Mouse (Mus musculus) hematopoietic stem cell, adult 5-6 weeks (primary cell): ENCODE results near the gene Snx32. TPM values are rescaled to one million over a fixed set of nuclear protein-coding genes. Genes with fewer than 3 reads are reported as not detected.

Source experiments
- ATAC-seq, 2 experiments: fragments of 125-278 bp in 1 of 2; replicated peaks in 1 of 2; 2 replicates each; pipeline ENCODE4 v1.8.0; 2016 to 2017; ENCODE audit warnings: inconsistent platforms in 2 of 2, mild to moderate bottlenecking in 2 of 2, moderate number of reproducible peaks in 2 of 2, low read depth in 1 of 2, moderate TSS enrichment in 1 of 2; ENCODE audit not compliant: low FRiP score in 2 of 2, poor library complexity in 2 of 2, severe bottlenecking in 2 of 2, insufficient read depth in 1 of 2, low TSS enrichment in 1 of 2
- total RNA-seq: library from RNA; stranded (forward); fragments of 172-1452, 232-1000 nt; gene quantifications from 2 replicates; pipeline ENCODE4 v1.2.3, GENCODE M21; 2017

Gene Snx32
- total RNA-seq, 1 experiment from 2014 or later, result 3.2 TPM

DNA sequence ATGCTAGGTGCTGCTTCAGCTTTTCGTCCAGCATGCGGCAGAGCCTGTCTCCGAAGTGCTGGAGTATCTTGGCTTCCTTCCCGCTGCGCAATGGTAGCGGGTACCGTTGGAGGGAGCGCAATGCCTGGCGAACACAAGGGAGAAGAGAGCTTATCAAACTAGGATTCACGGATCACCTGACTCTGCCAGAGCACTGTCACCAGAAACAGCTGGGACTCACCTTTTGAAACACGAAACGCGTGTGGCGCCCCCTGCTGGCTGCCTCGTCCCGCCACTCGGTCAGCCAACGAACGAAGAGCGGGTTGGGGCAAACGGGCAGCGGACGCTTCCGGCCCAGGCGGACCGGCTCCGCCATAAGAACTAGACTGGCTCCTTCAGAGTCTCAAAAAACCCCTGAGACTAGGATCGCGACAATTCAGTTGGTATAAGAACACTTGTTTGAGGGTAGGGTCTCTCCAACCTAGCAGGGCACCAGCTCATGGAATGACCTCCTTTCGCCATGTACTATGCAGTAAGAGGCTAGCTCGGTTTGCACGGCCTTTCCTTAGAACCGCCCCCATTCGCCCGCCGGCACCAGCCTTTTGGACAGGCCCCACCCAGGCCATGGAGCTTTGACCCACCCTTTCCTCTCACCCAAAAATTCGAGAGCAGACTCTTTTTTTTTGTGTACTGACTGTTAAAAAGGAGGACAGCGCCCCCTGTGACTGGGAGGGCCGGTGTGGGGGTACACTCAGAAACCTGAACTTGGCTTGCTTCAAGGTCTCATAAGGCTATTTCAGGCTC lies 22.4 kb downstream of the Snx32 start, which contains the start of gene Mus81:
Gene Mus81 (minus strand): TSS at position 635 of the 783 bp plus-strand sequence.
- peak; percentile 37 to 54 for ATAC-seq

DNA sequence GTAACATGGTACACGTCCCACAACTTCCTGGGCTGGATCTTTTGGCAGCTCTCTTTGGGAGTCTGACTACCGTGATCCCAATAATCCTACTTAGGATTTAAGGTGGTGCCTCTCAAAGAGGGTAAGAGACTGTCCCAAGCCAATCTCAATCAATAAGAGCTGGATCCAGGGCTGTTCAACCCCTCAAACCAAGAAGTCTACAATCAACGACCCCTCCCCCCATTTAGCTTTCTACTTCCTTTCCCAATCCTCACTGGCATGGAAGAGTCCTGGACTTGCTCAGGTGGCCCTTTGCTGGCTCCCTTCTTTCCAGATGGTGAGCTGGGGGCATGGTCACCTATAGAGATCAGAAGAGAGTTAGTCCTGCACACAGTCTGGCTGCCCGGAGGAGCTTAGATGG lies 23.6 kb downstream of the Snx32 start:
- no peak for ATAC-seq

DNA sequence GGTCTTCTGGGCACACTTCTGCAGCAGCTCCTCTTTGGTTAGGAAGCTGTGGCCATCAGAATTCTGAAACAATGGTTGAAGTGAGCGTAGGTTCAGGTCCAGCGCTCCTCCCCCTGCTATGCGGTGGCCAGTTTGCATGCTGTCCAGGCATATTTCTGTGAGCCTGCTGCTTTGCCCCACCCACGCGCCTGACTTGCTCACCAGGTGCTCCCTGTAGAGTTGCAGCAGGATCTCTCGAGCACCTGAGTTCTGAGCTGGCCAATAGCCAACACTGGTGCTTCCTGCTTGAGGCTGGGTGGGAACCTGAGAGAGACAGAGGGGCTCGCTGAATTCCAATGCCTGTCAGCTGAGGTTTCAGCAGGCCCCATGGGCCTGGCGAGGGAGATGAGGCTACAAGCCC lies 24.1 kb downstream of the Snx32 start:
- no peak for ATAC-seq

DNA sequence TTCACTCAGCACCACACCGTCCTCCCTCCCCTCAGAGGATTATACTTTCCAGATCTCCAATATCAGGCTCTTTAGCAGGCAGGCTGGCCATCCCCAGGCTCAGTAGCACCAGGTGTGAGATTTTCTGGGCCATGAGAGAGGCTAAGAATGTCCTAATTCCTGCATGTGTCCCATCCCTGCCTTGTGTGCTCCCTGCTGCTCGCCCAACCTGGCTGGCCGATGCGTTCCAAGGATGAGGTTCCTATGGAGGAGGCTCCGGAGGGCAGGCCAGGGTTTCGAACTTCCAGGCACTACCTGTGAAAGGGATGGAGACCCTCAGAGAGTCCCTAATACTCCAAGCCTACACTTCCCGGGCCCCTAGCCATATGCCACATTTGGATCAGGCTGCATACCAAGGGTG lies 24.5 kb downstream of the Snx32 start:
- no peak for ATAC-seq

DNA sequence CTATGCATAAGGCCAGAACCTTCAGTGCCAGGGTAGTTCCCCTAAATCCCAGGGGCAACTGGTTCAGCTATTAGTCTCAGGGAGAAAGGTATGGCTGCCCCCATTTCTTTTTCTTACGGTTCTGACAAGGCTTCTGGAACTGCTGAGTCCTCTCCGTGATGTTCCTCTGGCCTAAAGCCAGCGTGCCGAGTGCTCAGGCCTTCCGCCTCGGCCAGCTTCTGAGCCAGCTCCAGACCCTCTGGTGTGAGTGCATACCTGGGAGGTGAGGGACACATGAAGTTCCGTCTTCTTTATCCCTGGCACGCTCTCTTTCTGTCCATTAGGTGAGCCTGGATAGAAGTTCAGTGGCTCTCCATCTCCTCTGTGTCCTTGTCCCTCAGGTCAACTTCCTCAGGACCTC lies 25.0 kb downstream of the Snx32 start:
- ATAC-seq, result no peak

DNA sequence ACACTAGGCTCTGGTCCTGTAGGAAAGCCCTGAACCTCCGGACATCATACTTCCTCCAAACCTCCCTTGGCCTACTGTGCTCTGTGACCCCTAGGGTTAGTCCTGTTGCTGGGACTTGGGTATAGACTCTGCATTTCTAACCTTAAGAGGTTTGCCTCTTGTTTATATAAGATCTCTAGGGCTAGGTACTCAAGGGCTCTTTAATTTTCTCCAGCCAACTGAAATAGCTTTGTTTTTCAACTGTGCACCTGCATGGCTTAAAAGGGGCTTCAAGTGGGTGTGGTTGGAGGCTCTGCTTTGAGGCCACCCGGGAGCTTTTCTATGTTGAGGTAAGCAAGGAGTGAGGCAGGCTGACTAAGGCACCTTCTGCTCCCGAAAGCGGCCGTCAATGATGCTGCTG lies 25.8 kb downstream of the Snx32 start:
- no peak for ATAC-seq

DNA sequence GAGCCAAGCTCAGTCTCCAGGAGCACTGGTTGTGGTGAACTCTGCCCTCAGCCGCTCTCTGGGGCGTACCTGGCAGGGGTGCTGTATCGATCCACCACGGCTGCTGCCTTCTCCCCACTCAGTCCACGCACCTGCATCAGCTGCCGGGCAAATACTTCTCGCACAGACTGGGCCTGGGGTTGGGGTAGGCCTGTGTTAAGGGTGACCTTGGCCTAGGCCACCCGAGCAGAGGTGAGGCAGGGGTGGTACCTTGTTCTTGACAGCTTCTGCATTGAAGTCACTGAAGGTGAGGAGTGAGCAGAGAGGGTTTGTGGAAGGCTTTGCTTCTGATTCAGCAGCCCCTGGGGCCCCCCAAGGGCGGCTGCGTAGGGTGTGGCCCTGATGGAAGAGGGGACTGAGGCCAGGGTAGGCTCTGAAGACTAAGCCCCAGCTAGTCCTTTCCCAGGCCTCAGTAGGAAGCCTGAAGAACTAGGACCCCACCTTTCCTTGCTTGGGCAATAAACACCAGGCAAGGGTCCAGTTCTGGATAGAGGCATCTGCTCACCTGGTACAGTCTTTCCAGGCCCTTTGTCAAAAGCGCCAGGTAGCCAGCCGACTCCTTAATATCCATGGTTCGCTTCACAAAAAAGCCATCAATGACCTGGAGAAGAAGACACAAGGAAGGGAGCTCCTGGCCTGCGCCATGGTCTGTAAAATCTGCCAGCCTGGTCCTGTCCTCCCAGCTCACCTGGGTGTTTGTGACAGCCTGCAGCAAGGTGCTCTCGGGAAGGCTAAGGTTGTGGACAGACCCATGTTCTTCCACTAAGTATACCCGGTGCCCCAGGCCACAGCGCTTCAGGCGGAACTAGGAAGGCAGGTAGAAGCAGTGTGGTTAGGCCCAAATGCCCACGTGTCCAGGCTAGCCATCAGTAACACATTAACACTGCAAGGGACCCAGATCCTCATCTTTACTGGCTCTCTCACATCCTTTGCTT lies 26.7 kb downstream of the Snx32 start:
- no peak for ATAC-seq

DNA sequence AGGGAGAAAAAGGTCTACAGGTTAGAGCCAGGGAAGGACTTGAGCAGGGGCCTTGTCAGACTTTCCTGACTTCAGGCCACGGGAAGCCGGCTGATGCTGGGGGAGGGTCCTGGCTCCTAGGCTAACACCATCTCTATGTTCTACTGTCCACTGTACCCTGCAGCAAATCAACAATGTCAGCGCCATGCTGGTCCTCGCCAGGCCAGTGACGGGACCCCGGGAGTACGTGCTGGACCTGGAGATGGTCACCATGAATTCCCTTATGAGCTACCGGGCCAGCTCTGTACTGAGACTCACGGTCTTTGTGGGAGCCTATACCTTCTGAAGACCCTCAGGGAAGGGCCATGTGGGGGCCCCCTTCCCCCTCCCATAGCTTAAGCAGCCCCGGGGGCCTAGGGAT lies 28.9 kb downstream of the Snx32 start:
- ATAC-seq, result no peak

DNA sequence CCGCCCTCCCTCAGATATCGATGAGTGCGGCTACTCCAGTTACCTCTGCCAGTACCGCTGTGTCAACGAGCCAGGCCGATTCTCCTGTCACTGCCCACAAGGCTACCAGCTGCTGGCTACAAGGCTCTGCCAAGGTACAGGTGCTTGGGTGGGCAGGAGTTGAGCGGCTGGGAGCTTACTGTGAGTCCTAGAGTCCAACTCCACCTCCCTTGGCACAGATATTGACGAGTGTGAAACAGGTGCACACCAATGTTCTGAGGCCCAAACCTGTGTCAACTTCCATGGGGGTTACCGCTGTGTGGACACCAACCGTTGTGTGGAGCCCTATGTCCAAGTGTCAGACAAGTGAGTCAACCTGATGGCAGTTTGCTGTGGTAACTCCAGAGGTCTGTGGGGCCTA lies 30.3 kb downstream of the Snx32 start:
- ATAC-seq, result no peak

DNA sequence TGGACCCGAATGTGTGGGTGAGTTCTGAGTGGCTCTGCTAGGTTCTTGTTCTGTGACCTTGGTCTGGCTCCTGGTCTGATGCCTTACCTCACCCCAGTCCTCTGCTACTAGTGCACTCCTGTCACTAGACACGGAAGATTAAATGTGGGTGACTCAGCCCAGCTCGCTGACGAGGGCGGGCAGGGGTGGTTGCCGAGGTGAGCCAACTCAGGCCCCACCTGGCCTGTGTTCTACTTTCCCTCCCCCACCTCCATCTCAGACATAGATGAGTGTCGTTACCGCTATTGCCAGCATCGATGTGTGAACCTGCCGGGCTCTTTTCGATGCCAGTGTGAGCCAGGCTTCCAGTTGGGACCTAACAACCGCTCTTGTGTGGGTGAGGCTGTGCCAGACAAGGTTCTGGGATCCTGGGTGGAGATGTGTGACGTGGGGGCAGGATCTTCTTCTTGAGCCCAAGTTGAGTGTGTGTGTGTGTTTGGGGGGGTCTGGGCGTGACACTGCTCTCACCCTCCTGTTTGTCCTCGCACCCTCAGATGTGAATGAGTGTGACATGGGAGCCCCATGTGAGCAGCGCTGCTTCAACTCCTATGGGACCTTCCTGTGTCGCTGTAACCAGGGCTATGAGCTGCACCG lies 32.6 kb downstream of the Snx32 start:
- ATAC-seq, result no peak

DNA sequence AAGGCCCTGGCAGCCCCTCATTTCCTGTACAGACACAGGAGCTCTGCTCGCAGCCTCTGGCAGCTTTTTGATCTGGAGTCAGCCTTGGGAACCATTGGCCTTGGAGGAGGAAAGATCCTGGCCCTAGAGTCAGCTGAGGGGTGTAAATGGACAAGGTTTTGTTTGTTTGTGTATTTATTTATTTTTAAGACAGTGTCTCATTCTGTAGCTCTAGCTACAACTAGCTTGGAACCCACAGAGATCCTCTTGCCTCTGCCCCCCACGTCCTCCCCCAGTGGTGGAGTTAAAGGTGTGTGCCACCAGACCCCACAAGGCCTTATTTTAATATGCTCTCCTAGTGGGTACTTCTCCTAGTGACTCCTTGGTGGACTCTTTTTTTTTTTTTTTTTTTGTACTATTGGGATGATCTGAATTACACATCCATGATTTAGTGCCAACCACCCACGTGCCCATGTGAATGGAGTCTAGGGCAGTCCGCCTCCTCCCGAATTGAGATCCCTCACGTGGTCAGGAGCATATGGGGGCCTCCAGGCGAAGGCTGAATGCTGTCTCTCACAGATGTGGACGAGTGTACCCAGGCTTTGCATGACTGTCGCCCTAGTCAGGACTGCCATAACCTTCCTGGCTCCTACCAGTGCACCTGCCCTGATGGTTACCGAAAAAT lies 33.2 kb downstream of the Snx32 start:
- ATAC-seq, result no peak

DNA sequence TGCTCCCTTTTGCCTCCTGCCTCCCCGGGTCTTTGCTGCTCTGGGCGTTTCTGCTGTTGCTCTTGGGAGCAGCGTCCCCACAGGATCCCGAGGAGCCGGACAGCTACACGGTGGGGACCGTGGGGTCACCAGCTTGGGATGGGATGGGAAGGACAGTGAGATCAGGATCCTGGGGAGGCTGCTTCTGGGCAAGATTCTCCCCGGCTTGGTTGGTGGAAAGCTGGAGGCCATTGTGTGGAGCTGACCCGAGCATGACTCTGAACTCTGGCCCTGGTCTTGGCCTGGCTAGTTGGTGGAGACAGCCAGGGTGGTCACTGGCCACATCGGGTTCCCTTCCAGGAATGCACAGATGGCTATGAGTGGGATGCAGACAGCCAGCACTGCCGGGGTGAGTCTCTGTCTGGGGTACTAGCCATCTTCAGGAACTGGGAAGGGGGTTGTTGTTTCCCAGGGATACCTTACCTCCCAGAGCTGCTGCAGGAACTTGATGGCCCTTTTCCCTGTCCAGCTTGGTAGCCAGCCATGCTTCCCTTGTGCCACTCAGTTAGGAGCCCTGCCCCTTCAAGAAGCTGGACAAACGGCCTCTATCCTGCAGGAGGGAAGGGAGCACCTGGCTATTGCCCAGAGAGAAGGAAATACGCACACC lies 35.1 kb downstream of the Snx32 start:
- ATAC-seq, result no peak

DNA sequence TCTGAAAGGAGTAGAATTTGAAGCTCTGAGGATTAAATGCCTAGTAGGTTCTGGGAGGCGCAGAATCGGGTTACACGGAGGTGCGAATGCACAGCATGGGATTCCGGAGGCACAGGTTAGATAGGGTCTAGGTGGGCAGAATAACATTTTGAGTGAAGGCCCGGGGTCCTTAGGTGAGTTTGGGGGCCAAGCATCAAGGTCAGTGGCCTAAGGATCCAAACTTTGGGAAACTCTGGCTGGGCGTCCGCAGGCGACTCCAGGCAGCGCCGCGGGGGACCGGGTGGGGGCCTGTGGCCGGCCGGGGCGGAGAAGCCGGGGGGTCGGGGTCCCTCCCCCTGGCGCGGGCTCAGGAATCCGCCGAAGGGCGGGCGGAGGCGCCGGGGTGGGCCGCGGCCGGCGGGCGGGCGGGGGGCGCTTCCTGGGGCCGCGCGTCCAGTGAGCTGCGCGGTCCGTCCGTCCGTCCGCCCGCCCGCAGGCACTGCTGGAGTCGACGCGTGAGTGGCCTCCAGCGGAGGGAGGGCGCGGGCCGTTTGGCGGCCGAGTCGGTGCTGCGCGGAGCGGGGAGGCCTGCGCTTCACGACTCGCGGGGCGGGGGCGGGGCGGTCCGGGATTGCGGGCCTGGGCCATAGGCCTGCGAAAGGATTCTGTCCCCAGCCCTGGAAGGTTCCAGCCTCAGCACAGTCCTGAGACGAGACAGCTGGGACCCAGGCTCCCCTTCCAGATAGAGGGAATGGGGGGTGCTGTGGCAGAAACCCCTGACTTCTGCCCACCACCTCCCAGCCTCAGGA lies 35.9 kb downstream of the Snx32 start:
- ATAC-seq, result no peak

DNA sequence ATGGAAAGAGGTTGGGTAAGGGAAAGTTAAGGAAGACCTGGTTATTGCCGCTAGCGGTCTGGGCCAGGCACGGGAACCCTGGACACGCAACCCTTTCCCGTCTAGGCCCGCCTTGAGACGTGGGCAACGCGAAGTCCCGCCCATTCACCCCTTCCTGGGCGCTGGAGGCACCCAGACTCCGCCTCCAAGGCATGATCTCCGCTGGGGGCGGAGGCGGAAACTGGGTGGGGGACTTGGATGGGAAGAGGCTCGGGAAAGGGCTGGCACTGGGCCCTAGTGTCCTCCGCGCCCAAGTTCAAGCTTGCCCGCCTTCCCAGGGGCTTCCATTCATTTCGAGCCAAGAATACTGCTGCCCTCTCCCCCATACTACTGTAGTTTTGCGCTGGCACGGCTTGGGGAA lies 36.6 kb downstream of the Snx32 start, which contains the start of gene Efemp2:
Gene Efemp2 (plus strand): TSS at position 235 of the 400 bp plus-strand sequence.
- peak in 1 of 2 experiments; percentile 33; a peak in 2 of 4 replicates for ATAC-seq

DNA sequence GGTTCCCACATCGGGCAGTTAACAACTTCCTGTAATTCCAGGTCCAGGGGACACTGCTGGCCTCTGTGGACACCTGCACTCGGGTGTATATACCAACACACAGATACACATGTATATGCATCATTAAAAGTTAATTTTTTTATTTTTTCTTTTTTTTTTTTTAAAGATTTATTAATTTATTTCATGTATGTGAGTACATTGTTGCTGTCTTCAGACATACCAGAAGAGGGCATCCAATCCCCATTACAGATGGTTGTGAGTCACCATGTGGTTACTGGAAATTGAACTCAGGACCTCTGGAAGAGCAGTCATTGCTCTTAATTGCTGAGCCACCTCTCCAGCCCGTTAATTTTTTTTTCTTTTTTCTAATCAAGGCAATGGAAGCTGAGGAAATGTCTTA lies 37.5 kb downstream of the Snx32 start:
- ATAC-seq, result no peak

DNA sequence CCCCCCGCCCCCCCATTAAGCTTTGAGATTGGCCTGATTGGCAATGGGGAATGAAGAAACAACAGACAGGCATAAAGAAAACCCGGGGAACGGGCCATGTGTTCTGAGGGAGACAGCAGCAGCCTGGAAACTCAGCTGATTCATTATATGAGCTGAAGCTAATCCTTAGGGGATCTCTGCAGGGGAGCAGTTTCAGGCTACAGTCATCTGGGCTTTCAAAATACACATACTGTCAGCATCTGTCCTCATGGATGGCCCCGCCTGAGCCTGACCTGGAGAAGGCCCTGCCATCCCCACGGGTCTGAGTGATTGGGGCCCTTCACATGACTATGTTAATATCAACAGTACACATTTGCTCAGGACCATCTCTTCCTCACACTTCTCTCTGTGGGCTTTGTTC lies 38.5 kb downstream of the Snx32 start:
- no peak for ATAC-seq
